Mouse (Mus musculus): ENCODE data around the gene Arntl2. TPM values are rescaled to one million over a fixed set of nuclear protein-coding genes. Genes with fewer than 3 reads are reported as not detected.

The Arntl2 gene
- polyA plus RNA-seq, 1 experiment from 2014 or later = 4.2 TPM

- Histone ChIP-seq H3K9me3 (replicated peaks) (no peaks in the 10 kb centered on the region), H3K27ac (no peak overlapping the region), H3K36me3 (no peaks in the 10 kb centered on the region), H3K9ac (no peak overlapping the region), H3K27me3 (no peaks in the 10 kb centered on the region), H3K4me2 (no peak overlapping the region), H3K4me3 (replicated peaks) (no peak overlapping the region), H3K4me1 (no peaks in the 10 kb centered on the region)
- ATAC-seq (replicated peaks; ENCODE audit: low FRiP score) = no peak
- WGBS = 21% methylated on average over 4 of the region's 4 CpGs
Measured at GRCm38 (mm10) chr6:146835784-146836183, 39.9 kb downstream of the Arntl2 start.

DNA sequence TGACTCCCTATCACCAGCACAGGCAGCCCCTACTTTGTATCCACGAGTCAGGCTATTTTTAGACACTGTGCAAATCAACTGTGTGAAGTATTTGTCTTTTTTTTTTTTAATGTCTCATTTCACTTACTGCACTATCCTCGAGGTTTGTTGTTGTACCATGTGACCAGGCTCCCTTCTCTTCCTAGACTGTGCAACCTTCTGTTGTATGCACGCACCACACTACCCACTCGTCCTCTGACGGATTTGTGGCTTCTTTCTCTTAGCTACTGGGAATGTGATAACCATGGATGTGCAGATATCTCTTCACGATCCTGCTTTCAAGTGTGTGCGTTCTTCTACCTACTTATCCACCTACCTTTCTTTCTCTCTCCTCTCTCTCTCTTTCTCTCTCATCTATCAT lies 41.5 kb downstream of the Arntl2 start:
- no peak overlapping the region for H3K9ac ChIP-seq
- ATAC-seq (replicated peaks; ENCODE audit: low FRiP score) = no peak
- H3K27ac ChIP-seq = no peak overlapping the region
- H3K4me1 ChIP-seq = no peaks in the 10 kb centered on the region
- H3K4me3 ChIP-seq (replicated peaks) = no peak overlapping the region
- H3K36me3 ChIP-seq = no peaks in the 10 kb centered on the region
- H3K4me2 ChIP-seq = no peak overlapping the region
- H3K9me3 ChIP-seq (replicated peaks) = no peaks in the 10 kb centered on the region
- no peaks in the 10 kb centered on the region for H3K27me3 ChIP-seq
- WGBS = 72% methylated on average over 7 of the region's 7 CpGs

DNA sequence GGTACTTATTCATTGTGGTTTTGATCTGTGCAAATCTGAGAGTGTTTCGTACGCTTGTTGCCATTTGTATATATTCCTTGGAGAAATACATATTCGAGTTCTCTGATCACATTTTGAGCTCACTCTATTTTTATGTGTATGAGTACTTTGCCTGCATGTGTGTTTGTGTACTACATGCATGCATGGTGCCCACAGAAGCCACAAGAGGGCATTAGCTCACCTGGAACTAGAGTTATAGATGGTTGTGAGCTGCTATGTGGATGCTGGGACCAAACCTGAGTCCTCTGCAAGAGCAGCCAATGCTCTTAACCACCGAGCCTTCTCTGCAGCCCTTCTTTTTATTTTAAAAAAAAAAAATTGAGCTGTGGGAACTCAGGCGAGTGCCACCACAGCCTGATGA lies 42.5 kb downstream of the Arntl2 start:
- H3K27ac ChIP-seq = no peak overlapping the region
- H3K4me3 ChIP-seq (replicated peaks) = no peak overlapping the region
- H3K4me2 ChIP-seq = no peak overlapping the region
- no peak overlapping the region for H3K9ac ChIP-seq
- WGBS = 89% methylated on average over 5 of the region's 5 CpGs
- H3K9me3 ChIP-seq (replicated peaks) = no peaks in the 10 kb centered on the region
- no peaks in the 10 kb centered on the region for H3K27me3 ChIP-seq
- ATAC-seq (replicated peaks; ENCODE audit: low FRiP score) = no peak
- H3K4me1 ChIP-seq = 0 out of 2 replicates have a peak, but pooled peaks cover 3% of the 10 kb centered on the region
- no peaks in the 10 kb centered on the region for H3K36me3 ChIP-seq

DNA sequence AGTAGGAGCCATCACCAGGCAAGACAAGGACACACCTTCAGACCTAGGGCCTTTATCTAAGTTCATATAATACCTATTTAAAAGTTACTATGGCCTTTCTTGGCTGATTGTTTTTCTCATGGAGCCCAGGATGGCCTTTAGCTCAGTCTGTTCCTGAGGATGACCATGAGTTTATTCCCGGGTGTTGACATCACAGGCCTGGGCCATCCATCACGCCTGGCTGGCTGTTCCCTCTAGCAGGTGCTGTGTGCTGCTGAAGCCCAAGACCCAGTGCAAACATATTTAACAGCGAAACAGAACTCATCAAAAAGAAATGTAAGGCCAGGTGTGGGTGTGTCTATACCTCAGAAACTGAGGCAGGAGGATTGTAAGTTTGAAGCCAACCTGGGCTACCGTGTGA lies 43.0 kb downstream of the Arntl2 start:
- Histone ChIP-seq H3K27ac (no peak overlapping the region), H3K9ac (no peak overlapping the region), H3K4me3 (replicated peaks) (no peak overlapping the region), H3K9me3 (replicated peaks) (no peaks in the 10 kb centered on the region), H3K27me3 (no peaks in the 10 kb centered on the region), H3K4me1 (0 out of 2 replicates have a peak, but pooled peaks cover 3% of the 10 kb centered on the region), H3K4me2 (no peak overlapping the region), H3K36me3 (no peaks in the 10 kb centered on the region)
- WGBS = 85% methylated on average over 4 of the region's 4 CpGs
- no peak for ATAC-seq (replicated peaks; ENCODE audit: low FRiP score)

- 0 out of 2 replicates have a peak, but pooled peaks cover 3% of the 10 kb centered on the region for H3K4me1 ChIP-seq
- ATAC-seq (replicated peaks; ENCODE audit: low FRiP score) = no peak
- H3K4me2 ChIP-seq = no peak overlapping the region
- no peak overlapping the region for H3K9ac ChIP-seq
- no peaks in the 10 kb centered on the region for H3K27me3 ChIP-seq
- no peaks in the 10 kb centered on the region for H3K9me3 ChIP-seq (replicated peaks)
- H3K36me3 ChIP-seq = no peaks in the 10 kb centered on the region
- no peak overlapping the region for H3K27ac ChIP-seq
- H3K4me3 ChIP-seq (replicated peaks) = no peak overlapping the region
- 89% methylated on average over 6 of the region's 6 CpGs for WGBS
Measured at GRCm38 (mm10) chr6:146844867-146845266, 49.0 kb downstream of the Arntl2 start.

DNA sequence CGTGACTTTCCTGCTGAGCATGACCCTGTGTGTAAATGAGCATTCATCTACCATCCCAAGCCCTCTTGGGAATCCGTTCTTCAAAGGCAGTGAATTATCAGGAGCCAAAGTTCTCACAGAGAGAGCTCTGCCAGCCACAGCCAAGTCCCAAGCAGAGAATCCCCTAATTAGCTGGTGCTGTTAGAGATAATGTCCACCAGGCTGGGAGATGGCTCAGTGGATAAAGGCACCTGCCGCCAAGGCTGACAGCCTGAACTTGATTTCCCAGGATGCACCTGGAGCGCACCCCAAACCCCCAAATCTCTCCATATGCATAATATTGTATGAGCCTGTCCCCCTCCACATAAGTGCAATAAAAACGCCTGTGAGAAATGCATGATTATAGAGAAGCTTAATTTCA lies 49.5 kb downstream of the Arntl2 start:
- 85% methylated on average over 5 of the region's 5 CpGs for WGBS
- Histone ChIP-seq H3K27ac (no peak overlapping the region), H3K9me3 (replicated peaks) (no peaks in the 10 kb centered on the region), H3K4me3 (replicated peaks) (no peak overlapping the region), H3K9ac (no peak overlapping the region), H3K4me2 (no peak overlapping the region), H3K27me3 (no peaks in the 10 kb centered on the region), H3K4me1 (0 out of 2 replicates have a peak, but pooled peaks cover 3% of the 10 kb centered on the region), H3K36me3 (no peaks in the 10 kb centered on the region)
- ATAC-seq (replicated peaks; ENCODE audit: low FRiP score) = no peak

DNA sequence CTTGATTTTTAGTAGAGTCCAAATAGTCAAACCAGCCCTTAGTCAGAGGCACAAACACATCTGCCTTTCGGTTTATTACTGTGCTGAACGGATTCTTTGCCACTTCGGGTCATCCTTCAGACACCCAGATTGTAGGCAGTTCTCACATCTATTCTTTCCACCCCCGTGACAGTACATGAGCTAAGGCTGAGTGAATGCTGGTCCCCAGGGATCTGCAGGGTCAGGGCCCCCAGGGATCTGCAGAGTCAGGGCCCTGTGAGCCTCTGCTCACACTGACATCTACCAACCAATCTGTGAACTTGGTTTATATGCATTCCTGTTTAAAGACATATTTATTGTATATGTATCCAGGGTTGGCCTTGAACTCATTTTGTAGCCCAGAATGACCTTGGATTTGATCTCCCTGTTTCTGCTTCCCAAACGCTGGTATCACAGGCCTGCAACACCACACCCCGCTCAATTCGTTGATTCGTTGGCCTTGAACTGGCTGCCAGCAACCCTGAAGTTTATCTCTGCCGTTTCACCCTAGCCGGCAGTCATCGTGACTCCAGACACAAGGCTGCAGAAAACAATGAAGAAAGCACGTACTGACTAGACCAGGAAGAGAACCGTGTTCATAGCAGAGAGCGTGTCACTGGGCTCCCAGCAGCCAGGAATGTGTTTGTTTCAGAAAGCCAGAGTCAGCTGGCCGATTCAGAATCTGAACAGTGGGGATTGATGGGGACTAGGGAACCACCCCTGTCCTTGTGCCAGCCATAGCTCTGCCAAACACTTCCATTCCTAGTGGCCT lies 50.3 kb downstream of the Arntl2 start:
- no peak overlapping the region for H3K4me3 ChIP-seq (replicated peaks)
- H3K9ac ChIP-seq = no peak overlapping the region
- H3K36me3 ChIP-seq = no peaks in the 10 kb centered on the region
- no peak overlapping the region for H3K4me2 ChIP-seq
- H3K27me3 ChIP-seq = no peaks in the 10 kb centered on the region
- H3K9me3 ChIP-seq (replicated peaks) = no peaks in the 10 kb centered on the region
- no peak overlapping the region for H3K27ac ChIP-seq
- H3K4me1 ChIP-seq = 0 out of 2 replicates have a peak, but pooled peaks cover 3% of the 10 kb centered on the region
- 74% methylated on average over 15 of the region's 15 CpGs for WGBS
- no peak for ATAC-seq (replicated peaks; ENCODE audit: low FRiP score)

- Histone ChIP-seq H3K9ac (no peak overlapping the region), H3K4me1 (0 out of 2 replicates have a peak, but pooled peaks cover 3% of the 10 kb centered on the region), H3K9me3 (replicated peaks) (no peaks in the 10 kb centered on the region), H3K4me3 (replicated peaks) (no peak overlapping the region), H3K4me2 (no peak overlapping the region), H3K27ac (no peak overlapping the region), H3K36me3 (no peaks in the 10 kb centered on the region), H3K27me3 (no peaks in the 10 kb centered on the region)
- ATAC-seq (replicated peaks; ENCODE audit: low FRiP score) = no peak
- WGBS = 81% methylated on average over 3 of the region's 3 CpGs
Measured at GRCm38 (mm10) chr6:146847402-146847801, 51.5 kb downstream of the Arntl2 start.

- 77% methylated on average over 3 of the region's 3 CpGs for WGBS
- Histone ChIP-seq H3K9ac (no peak overlapping the region), H3K36me3 (no peaks in the 10 kb centered on the region), H3K4me3 (replicated peaks) (no peak overlapping the region), H3K9me3 (replicated peaks) (no peaks in the 10 kb centered on the region), H3K4me2 (no peak overlapping the region), H3K4me1 (no peaks in the 10 kb centered on the region), H3K27me3 (no peaks in the 10 kb centered on the region), H3K27ac (no peak overlapping the region)
- no peak for ATAC-seq (replicated peaks; ENCODE audit: low FRiP score)
Measured at GRCm38 (mm10) chr6:146848281-146848680, 52.4 kb downstream of the Arntl2 start.

DNA sequence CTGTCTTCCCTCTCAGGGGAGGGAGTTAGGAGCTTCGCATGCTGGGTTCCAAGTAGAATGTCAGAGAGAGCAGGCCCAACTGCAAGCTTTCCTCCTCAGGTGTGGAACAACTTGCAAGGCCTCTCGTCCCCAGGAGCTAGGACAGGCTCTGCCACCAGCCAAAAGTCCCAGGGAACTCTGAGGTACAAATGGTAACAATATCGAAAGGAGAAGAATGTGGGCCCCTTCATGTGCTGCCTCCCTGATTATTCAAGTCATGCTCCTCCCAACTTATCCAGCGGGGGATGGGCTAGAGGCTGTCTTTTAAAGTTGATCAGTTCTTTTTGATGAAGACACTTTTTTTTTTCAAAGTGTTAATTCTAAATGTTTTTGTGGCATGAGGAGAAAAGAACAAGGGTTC lies 54.2 kb downstream of the Arntl2 start, which contains the start of gene Smco2:
Smco2 (plus strand) TSS at position 55 of the 400 bp plus-strand sequence.
- Histone ChIP-seq H3K9me3 (replicated peaks) (no peaks in the 10 kb centered on the region), H3K4me3 (replicated peaks) (no peak within 1 kb of the TSS), H3K27ac (no peak within 1 kb of the TSS), H3K27me3 (no peaks in the 10 kb centered on the region), H3K4me1 (no peaks in the 10 kb centered on the region), H3K4me2 (no peak within 1 kb of the TSS), H3K36me3 (no peaks in the 10 kb centered on the region), H3K9ac (no peak within 1 kb of the TSS)
- ATAC-seq (replicated peaks; ENCODE audit: low FRiP score) = no peak
- 76% methylated on average over 4 of the region's 4 CpGs for WGBS

DNA sequence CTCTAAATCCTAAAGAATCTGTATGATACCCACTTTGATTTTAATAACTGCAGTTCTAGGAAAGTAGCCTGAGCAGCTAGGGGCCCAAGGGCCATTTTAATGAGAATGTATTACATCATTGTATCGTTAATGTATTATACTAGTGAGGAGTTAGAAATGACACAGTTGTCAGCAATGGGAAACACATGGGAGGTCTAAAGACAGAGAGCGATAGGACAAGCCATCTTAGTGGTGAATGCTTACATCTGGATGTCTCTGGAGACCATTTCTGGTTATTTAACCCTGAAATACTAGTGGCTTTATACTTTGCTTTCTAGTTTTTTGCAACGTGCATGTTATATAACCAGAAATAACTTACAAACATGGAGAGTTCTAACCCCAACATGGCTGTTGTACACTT lies 56.1 kb downstream of the Arntl2 start:
- H3K4me1 ChIP-seq = no peaks in the 10 kb centered on the region
- no peak overlapping the region for H3K4me2 ChIP-seq
- no peaks in the 10 kb centered on the region for H3K36me3 ChIP-seq
- no peak overlapping the region for H3K27ac ChIP-seq
- WGBS = 72% methylated on average over 3 of the region's 3 CpGs
- no peaks in the 10 kb centered on the region for H3K9me3 ChIP-seq (replicated peaks)
- ATAC-seq (replicated peaks; ENCODE audit: low FRiP score) = no peak
- no peak overlapping the region for H3K4me3 ChIP-seq (replicated peaks)
- H3K27me3 ChIP-seq = no peaks in the 10 kb centered on the region
- H3K9ac ChIP-seq = no peak overlapping the region

DNA sequence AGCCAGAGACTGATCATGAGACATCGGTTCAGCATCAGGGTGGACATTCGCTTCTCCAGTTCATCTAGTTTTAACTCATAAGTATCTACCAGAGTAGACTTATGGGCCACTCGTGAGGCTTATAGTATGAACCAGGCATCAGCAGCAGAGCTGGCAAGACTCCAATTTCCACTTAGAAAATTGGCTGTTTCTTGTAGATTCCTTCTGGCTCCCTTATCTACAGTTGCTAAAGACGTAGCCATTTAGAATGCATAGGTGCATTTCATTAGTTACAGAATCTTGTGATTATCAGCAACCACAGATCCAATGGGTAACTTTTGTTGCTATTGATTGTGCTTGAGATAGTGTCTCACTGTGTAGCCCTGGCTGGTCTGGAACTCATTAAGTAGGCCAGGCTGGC lies 56.9 kb downstream of the Arntl2 start:
- Histone ChIP-seq H3K27me3 (no peaks in the 10 kb centered on the region), H3K4me3 (replicated peaks) (no peak overlapping the region), H3K9ac (no peak overlapping the region), H3K9me3 (replicated peaks) (no peaks in the 10 kb centered on the region), H3K4me2 (no peak overlapping the region), H3K36me3 (no peaks in the 10 kb centered on the region), H3K4me1 (no peaks in the 10 kb centered on the region), H3K27ac (no peak overlapping the region)
- WGBS = 71% methylated on average over 4 of the region's 4 CpGs
- ATAC-seq (replicated peaks; ENCODE audit: low FRiP score) = no peak

GRCm38 (mm10) chr6:146855185-146855584 lies 59.3 kb downstream of the Arntl2 start:
- WGBS = 98% methylated on average over 9 of the region's 9 CpGs
- ATAC-seq (replicated peaks; ENCODE audit: low FRiP score) = 0 out of 2 replicates have a peak, but pooled peaks have one; percentile 25

More at GRCm38 (mm10) chr6:146855185-146855584, 59.3 kb downstream of the Arntl2 start:
- H3K4me1 ChIP-seq = no peaks in the 10 kb centered on the region
- no peaks in the 10 kb centered on the region for H3K27me3 ChIP-seq
- no peaks in the 10 kb centered on the region for H3K9me3 ChIP-seq (replicated peaks)
- H3K27ac ChIP-seq = no peak overlapping the region
- no peak overlapping the region for H3K4me2 ChIP-seq
- H3K36me3 ChIP-seq = no peaks in the 10 kb centered on the region
- no peak overlapping the region for H3K4me3 ChIP-seq (replicated peaks)
- no peak overlapping the region for H3K9ac ChIP-seq
